Mouse (Mus musculus): ENCODE results near the gene Actr6.

DNA sequence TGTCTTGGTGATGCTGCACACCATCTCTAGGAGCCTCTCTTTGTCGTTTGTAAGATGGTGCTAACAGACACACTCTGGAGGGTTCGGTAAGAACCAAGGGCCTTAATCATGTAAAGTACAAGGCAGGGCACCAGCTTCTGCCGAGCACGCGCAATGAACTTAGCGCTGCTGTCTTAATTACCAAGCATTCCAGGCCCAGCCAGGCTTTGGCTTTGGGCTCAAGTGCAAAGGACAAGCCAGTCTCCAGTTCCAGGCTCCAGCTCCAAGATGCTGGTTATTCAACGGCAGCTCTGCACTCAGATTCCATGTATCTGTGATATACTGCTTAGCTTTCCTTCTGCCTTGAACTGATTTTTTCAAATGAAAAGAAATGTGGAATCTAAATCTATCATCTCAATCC is 64.5 kb downstream of the Actr6 start:
- TF ChIP-seq POLR2A (IDR thresholded peaks at IDR 0.05; ENCODE audit: extremely low read depth, insufficient read depth, low read length) (no peak), CTCF (IDR thresholded peaks at IDR 0.05; ENCODE audit: extremely low read depth, insufficient read depth, low read length) (no peak)

Measured in cortical plate, adult 2 months (tissue).